Mouse (Mus musculus): ENCODE data around the gene Polr3gl. TPM values are rescaled to one million over a fixed set of nuclear protein-coding genes. Genes with fewer than 3 reads are reported as not detected.

The Polr3gl gene
- total RNA-seq, 2 experiments from 2014 or later: 37.6 to 37.8 TPM

DNA sequence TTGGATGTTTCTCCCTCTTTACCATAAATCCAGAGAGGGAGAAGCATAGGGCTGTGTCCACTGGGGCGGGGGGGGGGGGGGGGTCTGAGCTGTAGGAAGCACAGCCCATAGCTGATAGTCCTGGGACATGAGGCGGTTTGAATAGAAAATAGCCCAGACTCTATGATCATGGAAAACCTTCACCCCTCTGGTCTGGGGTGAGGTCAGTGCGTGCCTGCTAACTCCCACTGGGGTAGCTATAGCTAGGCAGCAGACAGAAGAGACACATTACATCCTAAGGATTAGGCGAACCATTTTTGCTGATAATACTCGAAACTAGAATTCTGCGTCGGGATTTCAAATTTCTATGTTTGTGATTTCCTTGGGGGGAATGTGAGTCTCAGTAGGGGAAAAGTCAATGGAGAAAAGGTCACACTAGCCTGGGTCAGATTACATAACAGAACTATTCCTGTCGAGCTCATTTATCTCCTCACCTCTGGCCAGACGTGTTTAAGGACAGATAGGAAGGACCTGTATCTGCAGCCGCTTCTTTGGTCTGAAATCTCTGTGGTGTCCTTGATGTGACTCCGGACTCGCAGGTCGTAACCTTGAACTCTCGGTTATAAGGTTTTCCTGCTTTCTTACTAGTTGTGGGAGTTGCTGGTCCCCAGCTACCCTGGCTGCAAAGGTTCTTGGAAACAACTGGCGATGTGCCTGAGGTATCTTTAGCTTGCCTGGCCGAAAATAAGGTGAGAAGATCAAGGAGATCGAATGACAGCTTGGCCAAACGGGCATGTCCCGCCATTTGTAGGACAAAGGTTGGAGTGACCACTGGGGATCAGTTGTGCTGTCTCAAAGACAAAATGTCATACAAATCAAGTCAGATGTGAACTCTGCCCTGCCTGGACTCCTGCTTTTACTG lies 20.1 kb downstream of the Polr3gl start:
- DNase-seq (ENCODE audit: low spot score in 2 of 2): no peak

DNA sequence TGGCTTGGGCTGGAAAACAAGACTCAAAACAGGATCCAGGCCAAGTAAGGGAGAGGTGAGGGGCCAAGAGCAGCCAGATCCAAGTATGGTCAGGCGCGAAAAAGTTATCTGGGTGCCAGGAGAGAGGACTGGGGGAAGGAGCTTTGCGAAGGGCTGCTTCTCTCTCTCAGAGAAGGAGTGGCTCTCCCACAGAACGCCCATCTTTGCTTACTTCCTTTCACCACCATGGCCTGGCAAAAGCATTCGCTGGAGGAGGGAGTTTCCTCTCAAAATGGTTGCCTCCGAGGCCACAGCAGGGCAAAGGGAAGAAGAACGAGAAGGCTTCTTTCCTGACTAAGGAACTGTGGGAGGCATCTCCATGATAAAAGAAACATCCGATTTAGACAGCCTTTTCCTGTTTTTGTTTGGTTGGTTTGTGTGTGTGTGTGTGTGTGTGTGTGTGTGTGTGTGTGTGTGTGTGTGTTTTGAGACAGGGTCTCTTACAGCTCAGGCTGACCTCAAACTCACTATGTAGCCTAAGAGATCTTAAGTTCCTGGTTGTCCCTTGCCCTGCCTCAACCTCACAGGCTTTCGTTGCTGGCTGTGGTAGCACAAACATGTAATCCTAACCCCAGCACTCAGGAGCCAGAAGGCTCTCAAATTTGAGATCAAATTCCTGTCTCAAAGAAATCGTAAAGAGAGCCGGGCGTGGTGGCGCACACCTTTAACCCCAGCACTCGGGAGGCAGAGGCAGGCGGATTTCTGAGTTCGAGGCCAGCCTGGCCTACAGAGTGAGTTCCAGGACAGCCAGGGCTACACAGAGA lies 21.9 kb downstream of the Polr3gl start:
- DNase-seq (ENCODE audit: low spot score in 2 of 2): no peak

DNA sequence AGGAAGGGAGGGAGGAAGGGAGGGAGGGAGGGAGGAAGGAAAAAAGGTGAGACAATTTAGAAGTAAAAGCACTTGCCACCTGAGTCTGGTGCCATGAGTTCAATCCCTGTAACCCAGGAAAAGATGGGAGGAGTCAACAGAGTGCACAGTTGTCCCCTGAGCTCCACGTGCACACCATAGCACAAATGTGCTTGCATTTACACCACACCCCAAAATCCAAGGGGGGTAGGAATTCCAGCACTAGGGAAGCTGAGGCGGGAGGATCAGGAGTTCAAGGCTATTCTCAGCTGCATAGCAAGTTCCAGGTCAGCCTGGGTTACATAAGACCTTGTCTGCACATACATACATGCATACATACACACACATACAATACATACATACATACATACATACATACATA lies 22.6 kb downstream of the Polr3gl start:
- DNase-seq (ENCODE audit: low spot score in 2 of 2): no peak

DNA sequence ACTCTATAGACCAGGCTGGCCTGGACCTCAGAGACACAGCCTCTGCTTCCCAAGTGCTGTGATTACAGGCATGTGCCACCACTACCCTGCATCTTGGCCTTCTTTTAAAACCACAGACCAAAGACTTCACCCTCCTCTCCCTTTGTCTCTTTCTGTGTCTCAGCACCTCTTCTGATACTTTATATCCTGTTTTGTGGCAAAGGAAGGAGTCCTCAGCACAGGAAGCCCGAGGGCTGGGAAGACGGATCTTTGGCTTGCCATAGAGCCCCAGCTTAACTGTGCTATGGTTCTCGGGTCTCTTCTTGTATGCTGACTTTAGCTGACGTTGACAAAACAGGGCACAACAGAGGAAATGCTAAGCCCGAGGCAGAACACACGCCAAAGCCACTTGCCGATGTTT lies 23.3 kb downstream of the Polr3gl start:
- DNase-seq (ENCODE audit: low spot score in 2 of 2): no peak

DNA sequence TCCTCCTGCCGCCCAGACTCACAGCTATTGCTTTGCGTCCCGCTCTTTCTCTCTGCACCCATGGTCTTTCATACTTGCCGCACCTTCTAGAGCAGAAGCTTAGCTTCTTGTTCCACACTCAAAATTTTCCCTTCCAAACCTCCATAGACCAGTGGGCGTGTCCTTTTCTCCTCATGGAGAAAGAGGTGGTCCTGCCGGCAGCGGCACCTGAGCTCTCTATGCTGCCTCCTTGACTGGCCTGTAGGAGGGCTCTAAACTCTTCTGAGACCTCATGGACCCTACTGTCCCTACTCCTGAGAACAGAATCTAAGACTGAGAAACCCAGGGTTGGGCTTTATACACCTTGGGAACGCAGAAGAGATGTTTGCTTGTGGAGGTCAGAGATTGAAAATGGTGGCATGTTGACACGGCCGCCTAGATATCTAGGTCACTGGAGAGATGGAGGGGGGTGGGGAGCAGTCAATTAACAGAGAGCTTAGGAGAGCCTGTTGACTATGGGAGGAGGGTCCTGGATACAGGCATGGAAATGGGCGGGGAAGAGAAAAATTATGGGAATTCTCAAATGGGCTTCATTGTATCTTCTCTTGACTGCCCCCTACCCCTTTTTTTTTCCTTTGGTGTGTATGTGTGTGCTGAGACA lies 23.9 kb downstream of the Polr3gl start:
- no peak for DNase-seq (ENCODE audit: low spot score in 2 of 2)

DNA sequence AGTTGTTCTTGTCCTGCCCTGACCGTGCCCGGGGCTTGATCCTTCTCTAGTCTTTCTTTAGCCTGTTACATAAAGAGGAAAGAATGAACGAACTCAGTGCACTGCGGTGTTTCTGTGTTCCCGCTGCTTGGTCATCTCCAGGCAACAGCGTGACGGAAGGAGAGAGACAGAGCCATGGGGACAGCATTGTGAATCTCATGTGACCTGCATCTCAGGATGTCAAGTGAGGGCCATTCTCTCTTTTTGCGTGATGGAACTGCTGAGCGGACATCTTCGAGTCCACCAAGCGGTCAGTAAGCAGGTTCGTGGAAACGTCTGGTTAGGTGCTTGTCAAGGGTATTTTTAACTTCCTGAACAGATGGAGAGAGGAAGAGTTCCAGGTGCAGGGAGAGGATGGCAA lies 24.5 kb downstream of the Polr3gl start:
- DNase-seq (ENCODE audit: low spot score in 2 of 2): no peak

DNA sequence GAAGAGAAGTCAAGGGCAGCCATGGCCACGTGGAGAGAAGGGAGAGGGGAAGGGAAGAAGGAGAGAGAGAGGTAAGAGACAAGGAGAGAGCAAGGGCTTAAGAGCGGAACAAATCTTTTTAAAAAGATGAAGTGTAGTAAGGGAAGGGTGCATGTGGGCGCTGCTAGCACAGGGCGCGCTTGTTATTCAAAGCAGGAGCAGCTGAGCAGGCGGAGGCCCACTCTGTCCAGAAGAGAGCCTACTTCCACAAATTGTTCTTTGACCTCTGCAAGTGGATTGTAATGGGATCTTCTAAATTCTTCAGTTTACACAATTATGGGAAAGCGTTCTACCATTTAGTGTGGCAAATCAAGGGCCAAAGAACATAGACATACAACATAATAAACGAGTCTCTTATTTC lies 25.4 kb downstream of the Polr3gl start:
- no peak for DNase-seq (ENCODE audit: low spot score in 2 of 2)

DNA sequence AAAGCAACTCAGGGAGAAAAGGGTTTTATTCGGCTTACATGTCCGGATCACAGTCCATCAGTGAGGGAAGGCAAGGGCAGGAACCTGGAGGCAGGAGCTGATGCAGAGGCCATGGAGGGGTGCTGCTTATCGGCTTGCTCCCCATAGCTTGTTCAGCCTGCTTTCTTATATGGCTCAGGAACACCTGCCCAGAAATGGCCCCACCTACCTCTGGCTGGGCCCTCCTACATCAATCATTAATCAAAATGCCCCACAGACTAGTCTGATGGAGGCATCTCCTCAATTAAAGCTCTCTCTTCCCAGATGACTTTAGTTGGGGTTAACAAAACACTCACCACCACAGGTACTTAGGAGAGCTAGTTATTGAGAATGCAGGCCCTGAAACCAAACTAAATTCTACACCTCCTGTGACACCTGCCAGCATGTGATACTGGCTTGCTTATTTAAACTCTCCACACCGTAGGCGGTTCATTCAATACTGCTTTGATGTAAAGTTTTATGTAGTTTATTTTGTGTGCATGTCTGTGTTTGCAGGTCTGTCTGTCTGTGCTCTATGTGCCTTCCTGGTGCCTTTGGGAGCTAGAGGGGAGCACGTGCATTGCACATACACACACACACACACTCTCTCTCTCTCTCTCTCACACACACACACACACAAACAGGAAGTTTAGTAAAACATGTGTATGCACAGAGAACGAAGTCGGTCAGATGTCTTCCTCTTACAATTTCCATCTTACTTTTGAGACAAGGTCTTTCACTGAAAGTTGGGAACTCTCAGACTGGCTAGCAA lies 27.1 kb downstream of the Polr3gl start:
- DNase-seq (ENCODE audit: low spot score in 2 of 2): no peak

DNA sequence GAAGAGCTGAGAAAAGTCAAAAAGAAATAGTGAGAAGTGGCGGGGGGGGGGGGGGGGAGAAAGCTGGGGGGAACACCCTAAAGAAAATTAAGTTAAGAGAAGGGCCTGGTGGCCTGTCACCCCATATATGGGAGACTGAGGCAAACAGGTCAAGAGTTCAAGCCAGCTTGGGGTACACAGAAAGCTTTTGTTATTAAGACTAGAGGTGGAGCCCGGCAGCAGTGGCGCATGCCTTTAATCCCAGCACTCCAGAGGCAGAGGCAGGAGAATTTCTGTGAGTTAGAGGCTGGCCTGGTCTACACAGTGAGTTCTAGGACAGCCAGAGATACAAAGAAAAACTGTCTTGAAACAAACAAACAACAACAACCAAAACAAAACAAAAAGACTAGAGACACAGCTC lies 28.9 kb downstream of the Polr3gl start:
- DNase-seq (ENCODE audit: low spot score in 2 of 2): no peak

DNA sequence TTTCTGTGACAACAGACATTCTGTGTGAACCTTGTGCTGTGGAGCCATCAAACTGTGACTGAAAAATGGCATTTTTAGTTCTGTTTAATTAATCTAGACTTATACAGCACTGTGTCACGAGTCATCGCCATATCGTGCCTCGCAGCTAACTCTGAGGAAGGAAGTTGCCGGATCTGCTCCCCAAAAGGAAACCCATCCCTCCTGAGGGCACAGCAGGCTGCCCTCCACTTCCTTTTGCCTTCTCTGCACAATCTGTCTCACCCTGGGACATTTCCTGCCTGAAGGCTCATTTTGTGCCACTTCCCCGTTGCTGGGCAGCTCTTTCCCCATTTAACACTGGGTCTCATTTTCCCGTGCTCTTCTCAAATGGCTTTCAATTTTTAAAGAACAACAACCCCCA lies 29.3 kb downstream of the Polr3gl start:
- no peak for DNase-seq (ENCODE audit: low spot score in 2 of 2)

DNA sequence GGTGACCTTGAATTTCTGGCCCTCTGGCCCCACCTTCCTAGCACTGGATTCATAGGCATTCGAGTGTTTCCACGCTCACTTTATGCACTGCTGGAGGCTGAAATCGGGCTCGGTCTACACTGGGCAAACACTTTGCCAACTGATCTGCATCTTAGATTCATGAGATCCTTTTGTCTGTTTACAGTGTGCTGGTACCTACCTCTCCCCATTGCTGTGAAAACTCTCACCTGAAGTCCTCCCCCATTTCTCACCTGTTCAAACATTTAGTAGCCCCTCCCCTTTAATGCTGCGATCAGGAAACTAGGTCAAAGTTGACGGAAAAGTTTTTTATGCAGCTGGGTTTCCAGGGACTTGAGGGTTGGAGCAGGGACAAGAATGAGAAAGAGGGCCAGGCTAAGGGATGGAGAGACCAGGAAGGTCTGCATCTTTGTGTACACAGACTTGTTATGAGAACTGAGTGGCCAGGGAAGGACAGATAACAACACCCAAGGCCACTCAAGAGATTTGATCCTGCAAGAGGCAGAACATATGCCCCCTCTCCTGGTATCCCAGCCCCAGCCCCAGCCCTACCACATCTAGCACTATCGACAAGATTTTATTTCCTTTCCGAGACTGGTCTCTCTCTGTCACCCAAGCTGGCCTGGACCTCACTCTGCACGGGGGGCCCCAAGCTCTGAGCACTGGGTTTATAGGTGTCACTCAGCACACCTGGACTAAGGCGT lies 29.9 kb downstream of the Polr3gl start:
- DNase-seq (ENCODE audit: low spot score in 2 of 2): no peak

DNA sequence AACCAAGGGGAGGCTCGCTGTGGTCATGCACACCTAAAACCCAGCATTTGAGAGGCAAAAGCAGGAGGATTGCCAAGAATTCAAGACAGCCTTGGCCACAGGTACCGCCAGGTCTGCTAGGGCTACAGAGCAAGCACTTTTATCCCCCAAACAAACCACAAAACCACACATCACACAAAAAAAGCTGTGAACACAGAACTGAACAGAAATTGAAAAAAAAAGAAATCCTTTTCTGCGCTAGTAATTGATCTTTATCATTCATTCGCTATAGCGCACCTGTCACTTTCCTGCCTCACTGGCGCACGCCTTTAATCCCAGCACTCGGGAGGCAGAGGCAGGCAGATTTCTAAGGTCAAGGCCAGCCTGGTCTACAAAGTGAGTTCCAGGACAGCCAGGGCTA lies 30.7 kb downstream of the Polr3gl start:
- no peak for DNase-seq (ENCODE audit: low spot score in 2 of 2)

DNA sequence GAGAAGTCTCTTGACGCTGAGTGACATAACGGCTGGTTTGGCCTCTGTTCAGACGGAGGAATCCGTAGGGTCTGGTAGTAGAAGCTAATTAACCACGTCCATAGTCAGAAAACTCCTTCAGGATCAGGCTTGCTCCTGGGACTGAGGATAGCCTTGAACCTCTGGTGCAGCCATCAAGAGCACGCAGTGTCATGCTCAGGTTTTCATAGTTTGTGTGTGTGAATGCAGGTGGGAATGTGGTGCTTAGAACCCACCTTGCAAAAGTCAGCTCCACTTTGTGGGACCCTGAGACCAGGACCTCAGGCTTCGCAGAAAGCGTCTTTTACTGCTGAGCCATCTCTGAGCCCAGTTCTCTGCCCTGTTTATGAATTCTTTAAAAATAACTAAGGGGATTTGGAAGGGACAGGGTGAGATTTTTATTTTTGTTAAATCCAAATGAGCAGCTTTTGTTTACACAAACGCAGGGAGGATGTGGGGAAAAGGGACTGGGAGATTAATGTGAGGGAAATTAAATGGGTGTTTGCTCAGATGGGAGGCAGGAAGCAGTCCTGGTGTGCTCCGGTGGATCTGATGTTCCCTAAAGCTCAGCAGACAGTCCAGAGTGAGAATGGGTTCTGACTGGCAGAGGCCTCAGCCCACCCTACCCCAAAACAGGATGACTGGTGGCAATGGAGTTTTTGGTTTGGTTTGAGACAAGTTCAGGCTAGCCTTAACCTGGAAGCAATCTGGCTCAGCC lies 31.9 kb downstream of the Polr3gl start:
- no peak for DNase-seq (ENCODE audit: low spot score in 2 of 2)

DNA sequence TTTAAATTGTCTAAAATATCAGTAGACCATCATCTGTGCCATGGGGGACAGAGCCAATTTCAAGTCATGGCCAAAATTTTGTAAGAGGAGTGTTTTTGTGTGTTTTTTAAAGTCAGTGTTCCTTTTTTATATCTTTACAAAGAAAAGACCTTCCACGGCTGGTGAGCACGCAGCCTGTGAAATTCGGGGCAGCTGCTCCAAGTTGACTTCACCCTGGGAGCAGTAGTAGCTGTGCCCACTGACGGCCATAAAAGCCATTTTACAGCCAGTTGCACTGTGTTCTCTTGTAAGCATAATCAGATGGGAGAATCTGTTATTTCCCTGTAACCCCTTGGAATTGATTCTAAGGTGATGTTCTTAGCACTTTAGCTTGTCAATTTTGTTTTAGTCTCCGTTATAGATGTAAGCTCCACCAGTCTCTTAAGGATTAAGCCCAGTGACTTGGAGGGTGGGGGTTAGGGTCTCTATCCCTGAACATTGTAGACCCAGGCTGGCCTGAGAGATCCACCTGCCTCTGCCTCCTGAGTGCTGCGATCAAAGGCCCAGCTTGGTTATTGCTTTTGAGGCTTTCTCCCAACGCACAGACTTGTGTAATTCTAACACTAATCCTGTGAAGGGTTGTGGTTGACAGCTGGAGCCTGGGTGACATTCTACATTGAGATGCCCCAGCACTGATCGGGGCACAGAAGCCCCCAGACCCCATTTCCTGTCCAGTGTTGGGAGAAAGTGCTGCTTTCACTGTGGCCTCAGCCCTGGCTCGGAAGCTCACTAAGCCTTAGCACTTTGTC lies 32.9 kb downstream of the Polr3gl start:
- DNase-seq (ENCODE audit: low spot score in 2 of 2): no peak

DNA sequence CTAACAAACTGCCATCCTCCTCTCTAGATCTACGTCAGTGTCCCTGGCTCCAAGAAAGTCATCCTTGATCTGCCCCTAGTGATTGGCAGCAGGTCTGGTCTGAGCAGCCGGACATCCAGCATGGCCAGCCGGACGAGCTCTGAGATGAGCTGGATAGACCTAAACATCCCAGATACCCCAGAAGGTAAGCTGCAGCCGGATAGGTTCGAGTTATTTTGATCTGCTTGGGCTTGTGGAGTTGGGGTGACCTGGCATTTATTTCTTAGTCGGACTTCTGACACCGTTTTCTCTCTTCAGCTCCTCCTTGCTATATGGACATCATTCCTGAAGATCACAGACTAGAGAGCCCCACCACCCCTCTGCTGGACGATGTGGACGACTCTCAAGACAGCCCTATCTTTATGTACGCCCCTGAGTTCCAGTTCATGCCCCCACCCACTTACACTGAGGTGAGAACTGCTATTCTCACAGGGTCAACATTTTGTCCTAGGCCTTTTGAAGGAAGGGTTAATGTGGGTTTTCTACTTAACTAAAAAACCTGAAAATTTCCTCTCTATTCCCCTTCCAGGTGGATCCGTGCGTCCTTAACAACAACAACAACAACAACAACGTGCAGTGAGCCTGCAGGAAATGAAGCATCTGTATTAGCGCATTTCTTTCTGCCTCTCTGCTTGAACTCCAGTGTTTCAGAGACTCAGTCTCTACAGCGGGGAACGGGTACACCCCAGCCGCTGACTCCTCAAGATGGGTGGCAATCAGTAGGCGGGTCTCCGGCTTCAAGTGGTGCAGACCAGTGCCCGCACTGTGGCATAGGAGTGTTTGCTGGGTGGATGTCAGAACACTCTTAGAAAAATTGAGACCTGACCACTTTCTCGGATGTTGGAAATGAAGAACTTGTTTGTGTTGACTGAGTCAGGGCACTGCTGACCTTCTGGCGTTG lies 33.8 kb downstream of the Polr3gl start:
- DNase-seq (ENCODE audit: low spot score in 2 of 2): no peak

DNA sequence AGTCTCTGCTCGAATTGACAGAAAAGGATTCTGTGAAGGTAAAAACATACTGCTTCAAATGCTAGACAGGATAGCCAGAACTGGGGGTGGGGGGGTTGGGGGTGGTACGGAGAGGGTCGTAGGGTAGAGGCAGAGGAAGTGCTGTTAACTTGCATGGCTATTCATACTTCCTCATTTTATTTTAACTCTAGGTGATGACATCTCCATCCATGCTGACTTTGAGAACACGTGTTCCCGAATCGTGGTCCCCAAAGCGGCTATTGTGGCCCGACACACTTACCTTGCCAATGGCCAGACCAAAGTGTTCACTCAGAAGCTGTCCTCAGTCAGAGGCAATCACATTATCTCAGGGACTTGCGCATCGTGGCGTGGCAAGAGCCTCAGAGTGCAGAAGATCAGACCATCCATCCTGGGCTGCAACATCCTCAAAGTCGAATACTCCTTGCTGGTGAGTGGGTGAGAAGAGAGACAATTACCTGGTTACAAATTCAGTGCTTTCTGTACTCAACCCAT lies 34.5 kb downstream of the Polr3gl start:
- DNase-seq (ENCODE audit: low spot score in 2 of 2): no peak

DNA sequence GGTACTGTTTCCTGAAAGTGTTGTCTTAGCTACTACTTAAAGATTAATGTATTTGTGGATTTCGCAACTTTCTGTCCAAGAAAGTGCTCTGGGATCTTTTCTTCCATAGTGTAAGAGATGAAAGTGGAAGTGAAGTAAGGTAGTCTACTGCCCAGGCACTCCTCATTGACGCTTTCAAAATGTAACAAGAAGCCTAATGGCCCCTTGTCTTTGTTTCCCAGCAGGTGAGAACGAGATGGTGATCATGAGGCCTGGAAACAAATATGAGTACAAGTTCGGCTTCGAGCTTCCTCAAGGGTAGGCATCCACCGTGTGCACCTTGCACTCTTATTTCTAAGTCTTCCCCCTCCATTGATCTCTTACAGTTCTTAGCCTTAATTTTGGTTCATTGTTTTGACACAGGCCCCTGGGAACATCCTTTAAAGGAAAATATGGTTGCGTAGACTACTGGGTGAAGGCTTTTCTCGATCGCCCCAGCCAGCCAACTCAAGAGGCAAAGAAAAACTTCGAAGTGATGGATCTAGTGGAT lies 35.2 kb downstream of the Polr3gl start:
- DNase-seq (ENCODE audit: low spot score in 2 of 2): no peak
